Mouse (Mus musculus) cerebellum, adult 18-20 months (tissue): Measurements from ENCODE around the gene Dgcr2.

Experiments
- DNase-seq, 2 experiments: peaks; one replicate each; pipeline ENCODE4 v3.0.0; 2021

The Dgcr2 gene

GRCm38 (mm10) chr16:17848431-17848830 lies 49.9 kb downstream of the Dgcr2 start:
- no peak for DNase-seq

GRCm38 (mm10) chr16:17843701-17844365 lies 54.5 kb downstream of the Dgcr2 start:
- peak; percentile 57 to 68 for DNase-seq

GRCm38 (mm10) chr16:17842437-17842836 lies 55.9 kb downstream of the Dgcr2 start:
- DNase-seq = peak; percentile 57 to 60

- DNase-seq = peak; percentile 80 to 82
These were observed 58.4 kb downstream of the Dgcr2 start for GRCm38 (mm10) chr16:17839976-17840375.

GRCm38 (mm10) chr16:17838051-17838450 lies 60.3 kb downstream of the Dgcr2 start, which contains the start of gene Car15:
Car15 (minus strand) TSS chr16:17838364.
- no peak for DNase-seq

GRCm38 (mm10) chr16:17835481-17835880 lies 62.9 kb downstream of the Dgcr2 start:
- DNase-seq = peak in 1 of 2 experiments; percentile 38

- no peak for DNase-seq
These were observed 63.8 kb downstream of the Dgcr2 start for GRCm38 (mm10) chr16:17834543-17834942.

- peak; percentile 71 to 83 for DNase-seq
These were observed 64.5 kb downstream of the Dgcr2 start for GRCm38 (mm10) chr16:17833681-17834399.

- peak; percentile 54 to 75 for DNase-seq
These were observed 65.1 kb downstream of the Dgcr2 start for GRCm38 (mm10) chr16:17833321-17833680.

- no peak for DNase-seq
These were observed 65.5 kb downstream of the Dgcr2 start, which contains the start of gene B830017H08Rik for GRCm38 (mm10) chr16:17832821-17833220. B830017H08Rik (plus strand) TSS chr16:17833121.

GRCm38 (mm10) chr16:17831781-17832180 lies 66.6 kb downstream of the Dgcr2 start:
- DNase-seq = no peak

GRCm38 (mm10) chr16:17830385-17831178 lies 67.8 kb downstream of the Dgcr2 start:
- DNase-seq = no peak

- DNase-seq = no peak
These were observed 69.5 kb downstream of the Dgcr2 start for GRCm38 (mm10) chr16:17828867-17829266.

- no peak for DNase-seq
These were observed 70.1 kb downstream of the Dgcr2 start for GRCm38 (mm10) chr16:17828229-17828628.

GRCm38 (mm10) chr16:17826500-17826899 lies 71.9 kb downstream of the Dgcr2 start:
- DNase-seq = peak; percentile 67 to 80

GRCm38 (mm10) chr16:17816528-17816927 lies 81.8 kb downstream of the Dgcr2 start:
- DNase-seq = no peak

- peak; percentile 39 to 75 for DNase-seq
These were observed 82.7 kb downstream of the Dgcr2 start for GRCm38 (mm10) chr16:17815411-17816402.

- DNase-seq = no peak
These were observed 85.2 kb downstream of the Dgcr2 start for GRCm38 (mm10) chr16:17813173-17813572.

- DNase-seq = peak in 1 of 2 experiments; percentile 48
These were observed 86.2 kb downstream of the Dgcr2 start for GRCm38 (mm10) chr16:17812120-17812519.

- no peak for DNase-seq
These were observed 88.7 kb downstream of the Dgcr2 start for GRCm38 (mm10) chr16:17809711-17810110.

GRCm38 (mm10) chr16:17809125-17809524 lies 89.2 kb downstream of the Dgcr2 start:
- DNase-seq = no peak
